11 mouse cellular contexts compared by ENCODE assay signal in the genomic region with DNA sequence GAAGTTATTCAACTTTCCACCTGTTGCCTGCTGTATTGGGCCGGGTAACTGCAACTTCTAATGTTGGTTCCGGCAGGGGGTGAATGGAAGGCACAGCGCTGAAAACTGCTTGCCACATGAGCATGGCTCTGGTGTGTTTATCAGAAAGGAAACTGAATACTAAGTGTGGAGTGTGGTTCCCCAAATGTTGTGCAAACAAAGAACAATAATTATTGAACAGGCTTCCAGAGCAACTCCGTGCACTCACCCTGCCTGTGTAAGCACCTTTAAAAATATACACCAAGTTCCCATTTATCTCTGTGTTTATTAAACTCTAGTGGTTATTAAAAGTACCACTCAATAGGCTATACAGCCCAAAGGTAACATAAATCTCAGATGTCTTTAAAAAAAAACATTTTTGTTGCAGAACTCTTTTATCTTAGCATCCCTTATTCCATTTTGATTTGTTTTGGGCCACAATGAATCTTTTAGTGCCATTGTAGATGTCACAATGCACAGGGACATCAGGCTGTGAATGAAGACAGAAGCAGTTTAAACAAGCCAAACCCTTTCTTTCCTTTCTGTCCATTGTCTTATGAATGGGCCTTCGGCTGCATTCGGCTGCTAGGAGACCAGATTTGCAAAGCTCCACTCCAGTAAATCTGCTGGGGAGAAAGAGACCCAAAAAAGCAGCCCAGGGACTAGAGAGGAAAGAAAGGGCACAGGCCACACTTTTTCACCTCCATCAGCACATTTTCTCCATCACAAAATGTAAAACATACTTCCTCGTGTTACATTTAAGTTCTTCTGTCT. TPM values are rescaled to one million over a fixed set of nuclear protein-coding genes. Genes with fewer than 3 reads are reported as not detected.
DNase-seq lines count a peak whose midpoint lies in the region; ATAC-seq lines count a peak whose summit lies in the region.
"Had no signal": no experiment of that assay in that cellular context is flagged by ENCODE, and none has a peak within 500 bp of the region (broad histone marks: within the 10 kb centered on the region; RNA-seq: fewer than 3 reads in every experiment).

No protein-coding gene starts in this region.

- H3K4me2 ChIP-seq in forebrain, embryonic 16.5 days (ENCODE audit: low read length): no peak overlapping the region
- peak overlapping the region; percentile 65 for H3K4me2 ChIP-seq in midbrain, embryonic 11.5 days
- H3K4me2 ChIP-seq in midbrain, embryonic 16.5 days (ENCODE audit: low read length): no peak overlapping the region; the same call in 1 of the 2 replicates
- peak overlapping the region; percentile 89 for H3K4me2 ChIP-seq in forebrain, embryonic 13.5 days
- no peak overlapping the region; the same call in 1 of the 2 replicates for H3K4me2 ChIP-seq in midbrain, embryonic 14.5 days (ENCODE audit: low read length)
- H3K4me2 ChIP-seq: lung, embryonic 15.5 days had no signal

- H3K27ac ChIP-seq in forebrain, embryonic 10.5 days: peak overlapping the region; percentile 95
- H3K27ac ChIP-seq in forebrain, embryonic 16.5 days (ENCODE audit: low read length): no peak overlapping the region
- peak overlapping the region; percentile 87; the same call in 1 of the 2 replicates for H3K27ac ChIP-seq in midbrain, embryonic 11.5 days (ENCODE audit: low read depth, low read length)
- no peak overlapping the region for H3K27ac ChIP-seq in midbrain, embryonic 16.5 days (ENCODE audit: low read length)
- peak overlapping the region; percentile 87 for H3K27ac ChIP-seq in forebrain, embryonic 13.5 days
- H3K27ac ChIP-seq in midbrain, embryonic 14.5 days (replicated peaks; ENCODE audit: low read depth, low read length): no peak overlapping the region
- H3K27ac ChIP-seq: lung, embryonic 15.5 days had no signal

- H3K4me3 ChIP-seq in forebrain, embryonic 10.5 days: peak overlapping the region; percentile 88
- H3K4me3 ChIP-seq in forebrain, embryonic 16.5 days (replicated peaks; ENCODE audit: low read length): no peak overlapping the region
- no peak overlapping the region for H3K4me3 ChIP-seq in midbrain, embryonic 11.5 days (ENCODE audit: low read depth, low read length)
- H3K4me3 ChIP-seq in midbrain, embryonic 16.5 days (ENCODE audit: low read depth, low read length): no peak overlapping the region
- H3K4me3 ChIP-seq in forebrain, embryonic 13.5 days: no peak overlapping the region
- no peak overlapping the region for H3K4me3 ChIP-seq in midbrain, embryonic 14.5 days (replicated peaks; ENCODE audit: low read depth, low read length)

- no peak overlapping the region for H3K9ac ChIP-seq in forebrain, embryonic 16.5 days (replicated peaks; ENCODE audit: low read depth, low read length)
- H3K9ac ChIP-seq in midbrain, embryonic 11.5 days (ENCODE audit: low read length): no peak overlapping the region
- H3K9ac ChIP-seq in midbrain, embryonic 16.5 days (ENCODE audit: low read depth, low read length): no peak overlapping the region
- no peak overlapping the region for H3K9ac ChIP-seq in forebrain, embryonic 13.5 days
- H3K9ac ChIP-seq in midbrain, embryonic 14.5 days (replicated peaks; ENCODE audit: low read length): no peak overlapping the region
- H3K9ac ChIP-seq: lung, embryonic 15.5 days had no signal

- H3K4me1 ChIP-seq in forebrain, embryonic 10.5 days: peaks cover 62% of the 10 kb centered on the region
- peaks cover 48% of the 10 kb centered on the region for H3K4me1 ChIP-seq in forebrain, embryonic 16.5 days (replicated peaks; ENCODE audit: control insufficient read depth, insufficient read depth, low read length)
- H3K4me1 ChIP-seq in midbrain, embryonic 11.5 days (ENCODE audit: control insufficient read depth, insufficient read depth, low read length): peaks cover 55% of the 10 kb centered on the region
- H3K4me1 ChIP-seq in midbrain, embryonic 16.5 days (ENCODE audit: control insufficient read depth, insufficient read depth, low read length): peaks cover 27% of the 10 kb centered on the region
- H3K4me1 ChIP-seq in forebrain, embryonic 13.5 days: peaks cover 57% of the 10 kb centered on the region
- H3K4me1 ChIP-seq in midbrain, embryonic 14.5 days (ENCODE audit: control insufficient read depth, insufficient read depth, low read length): peaks cover 34% of the 10 kb centered on the region

- WGBS in forebrain, embryonic 10.5 days: 16% methylated on average over 7 of the region's 7 CpGs
- WGBS in forebrain, embryonic 16.5 days: 3% methylated on average over 7 of the region's 7 CpGs
- WGBS in midbrain, embryonic 11.5 days: 10% methylated on average over 7 of the region's 7 CpGs
- 8% methylated on average over 7 of the region's 7 CpGs for WGBS in midbrain, embryonic 16.5 days
- 4% methylated on average over 7 of the region's 7 CpGs for WGBS in forebrain, embryonic 13.5 days
- WGBS in midbrain, embryonic 14.5 days: 5% methylated on average over 7 of the region's 7 CpGs

- H3K9me3 ChIP-seq in forebrain, embryonic 10.5 days: no peaks in the 10 kb centered on the region
- H3K9me3 ChIP-seq in forebrain, embryonic 16.5 days (ENCODE audit: control insufficient read depth, low read length): no peaks in the 10 kb centered on the region
- H3K9me3 ChIP-seq in midbrain, embryonic 11.5 days (ENCODE audit: control insufficient read depth, low read length): no peaks in the 10 kb centered on the region
- H3K9me3 ChIP-seq in midbrain, embryonic 16.5 days (replicated peaks; ENCODE audit: control insufficient read depth, low read length, poor library complexity, severe bottlenecking): no peaks in the 10 kb centered on the region
- H3K9me3 ChIP-seq in forebrain, embryonic 13.5 days (replicated peaks): no peaks in the 10 kb centered on the region
- H3K9me3 ChIP-seq in midbrain, embryonic 14.5 days (ENCODE audit: control insufficient read depth, low read length): no peaks in the 10 kb centered on the region
- H3K9me3 ChIP-seq: lung, embryonic 15.5 days had no signal

- ATAC-seq in forebrain, embryonic 16.5 days: no peak
- no peak for ATAC-seq in midbrain, embryonic 11.5 days (ENCODE audit: low FRiP score)
- no peak for ATAC-seq in midbrain, embryonic 16.5 days
- no peak for ATAC-seq in forebrain, embryonic 13.5 days
- no peak for ATAC-seq in midbrain, embryonic 14.5 days (ENCODE audit: low FRiP score, low TSS enrichment)

- no peak for DNase-seq in forebrain, embryonic 10.5 days (ENCODE audit: extremely low spot score, low spot score)
- peak; percentile 92 for DNase-seq in midbrain, embryonic 11.5 days (ENCODE audit: low spot score, missing footprints)
- DNase-seq in midbrain, embryonic 14.5 days: peak; percentile 37
- no peak for DNase-seq in kidney, postnatal 25 days
- DNase-seq in cerebellum, adult 9-10 months: no peak
- DNase-seq: adrenal gland, postnatal 10 days; cerebellum, postnatal 25 days had no signal

- H3K36me3 ChIP-seq in forebrain, embryonic 10.5 days (replicated peaks): no peaks in the 10 kb centered on the region
- H3K36me3 ChIP-seq in forebrain, embryonic 16.5 days (ENCODE audit: control insufficient read depth, insufficient read depth): no peaks in the 10 kb centered on the region
- no peaks in the 10 kb centered on the region for H3K36me3 ChIP-seq in midbrain, embryonic 11.5 days (ENCODE audit: control insufficient read depth, insufficient read depth, low read length)
- no peaks in the 10 kb centered on the region for H3K36me3 ChIP-seq in midbrain, embryonic 16.5 days (ENCODE audit: control insufficient read depth, insufficient read depth, low read length)
- no peaks in the 10 kb centered on the region for H3K36me3 ChIP-seq in forebrain, embryonic 13.5 days (ENCODE audit: poor library complexity, severe bottlenecking)
- H3K36me3 ChIP-seq in midbrain, embryonic 14.5 days (ENCODE audit: control insufficient read depth, insufficient read depth, low read length): no peaks in the 10 kb centered on the region
- H3K36me3 ChIP-seq: lung, embryonic 15.5 days had no signal

- H3K27me3 ChIP-seq in forebrain, embryonic 10.5 days (ENCODE audit: poor library complexity, severe bottlenecking): peaks cover 63% of the 10 kb centered on the region
- H3K27me3 ChIP-seq in forebrain, embryonic 16.5 days (replicated peaks; ENCODE audit: control insufficient read depth, insufficient read depth, low read length): no peaks in the 10 kb centered on the region
- peaks cover 8% of the 10 kb centered on the region; the same call in 1 of the 2 replicates for H3K27me3 ChIP-seq in midbrain, embryonic 11.5 days (ENCODE audit: control insufficient read depth, insufficient read depth, low read length)
- 0 out of 2 replicates have a peak, but pooled peaks cover 2% of the 10 kb centered on the region for H3K27me3 ChIP-seq in midbrain, embryonic 16.5 days (ENCODE audit: control insufficient read depth, insufficient read depth, low read depth, low read length)
- no peaks in the 10 kb centered on the region for H3K27me3 ChIP-seq in forebrain, embryonic 13.5 days
- H3K27me3 ChIP-seq in midbrain, embryonic 14.5 days (ENCODE audit: control insufficient read depth, insufficient read depth, low read length): no peaks in the 10 kb centered on the region

RNA-seq across cellular contexts. Expression of gene Dll1, which starts 5.4 kb away (rescaled TPM):
- polyA plus RNA-seq in forebrain, embryonic 10.5 days (2016; fragmentation: Nextera tagmentation; extraction: Ambion mirVana): 53.3 and 56.3 TPM in 2 replicates
- polyA plus RNA-seq in forebrain, embryonic 16.5 days (2015; fragmentation: Nextera tagmentation; extraction: Ambion mirVana): 28.9 and 30.7 TPM in 2 replicates
- 61.4 and 68.6 TPM in 2 replicates for polyA plus RNA-seq in midbrain, embryonic 11.5 days (2014; fragmentation: Nextera tagmentation; extraction: Ambion mirVana)
- 17.8 and 18.5 TPM in 2 replicates for polyA plus RNA-seq in midbrain, embryonic 16.5 days (2015; fragmentation: Nextera tagmentation; extraction: Ambion mirVana)
- 57.4 and 65.5 TPM in 2 replicates for polyA plus RNA-seq in forebrain, embryonic 13.5 days (2015; fragmentation: Nextera tagmentation; extraction: Ambion mirVana)
- polyA plus RNA-seq in midbrain, embryonic 14.5 days (2014; fragmentation: Nextera tagmentation; extraction: Ambion mirVana): 23.5 and 24.4 TPM in 2 replicates

RNA-seq across cellular contexts. Expression of gene Fam120b, which starts 13.9 kb away (rescaled TPM):
- 26.4 and 28.5 TPM in 2 replicates for polyA plus RNA-seq in forebrain, embryonic 10.5 days (2016; fragmentation: Nextera tagmentation; extraction: Ambion mirVana)
- 52.8 and 52.9 TPM in 2 replicates for polyA plus RNA-seq in forebrain, embryonic 16.5 days (2015; fragmentation: Nextera tagmentation; extraction: Ambion mirVana)
- polyA plus RNA-seq in midbrain, embryonic 11.5 days (2014; fragmentation: Nextera tagmentation; extraction: Ambion mirVana): 32.2 and 36.3 TPM in 2 replicates
- 50.0 and 54.3 TPM in 2 replicates for polyA plus RNA-seq in midbrain, embryonic 16.5 days (2015; fragmentation: Nextera tagmentation; extraction: Ambion mirVana)
- polyA plus RNA-seq in forebrain, embryonic 13.5 days (2015; fragmentation: Nextera tagmentation; extraction: Ambion mirVana): 37.1 and 42.2 TPM in 2 replicates
- 36.9 and 49.1 TPM in 2 replicates for polyA plus RNA-seq in midbrain, embryonic 14.5 days (2014; fragmentation: Nextera tagmentation; extraction: Ambion mirVana)

Comparison
In these comparisons a context has a peak if more than half of its experiments do, and no peak if none do; other contexts are left out.
1. H3K27ac ChIP-seq: peak in forebrain, embryonic 10.5 days (single experiment), midbrain, embryonic 11.5 days (single experiment) and forebrain, embryonic 13.5 days (single experiment); none in forebrain, embryonic 16.5 days (single experiment), midbrain, embryonic 16.5 days (single experiment) and midbrain, embryonic 14.5 days (single experiment).
2. H3K4me2 ChIP-seq: peak in midbrain, embryonic 11.5 days (single experiment) and forebrain, embryonic 13.5 days (single experiment); none in forebrain, embryonic 16.5 days (single experiment), midbrain, embryonic 16.5 days (single experiment) and midbrain, embryonic 14.5 days (single experiment).
3. DNase-seq: peak in midbrain, embryonic 11.5 days (single experiment) and midbrain, embryonic 14.5 days (single experiment); none in forebrain, embryonic 10.5 days (single experiment), kidney, postnatal 25 days (0 of 2) and cerebellum, adult 9-10 months (single experiment).